Mouse (Mus musculus) testis, adult 2 months (tissue): ENCODE data around the gene Ogfod3.

ENCODE experiments used
- CTCF ChIP-seq: fragments of 200-500 bp; IDR thresholded peaks from 2 replicates; pipeline ENCODE4 v1.5.1; 2012; ENCODE audit warnings: low read depth, mild to moderate bottlenecking, inconsistent platforms, low read length, moderate library complexity; ENCODE audit not compliant: control insufficient read depth, insufficient read depth, insufficient replicate concordance
- POLR2A ChIP-seq: fragments of 200-500 bp; IDR thresholded peaks from 2 replicates; pipeline ENCODE4 v1.6.1; 2012; ENCODE audit warnings: low read depth, mild to moderate bottlenecking, inconsistent platforms, low read length, moderate library complexity; ENCODE audit not compliant: control insufficient read depth

DNA sequence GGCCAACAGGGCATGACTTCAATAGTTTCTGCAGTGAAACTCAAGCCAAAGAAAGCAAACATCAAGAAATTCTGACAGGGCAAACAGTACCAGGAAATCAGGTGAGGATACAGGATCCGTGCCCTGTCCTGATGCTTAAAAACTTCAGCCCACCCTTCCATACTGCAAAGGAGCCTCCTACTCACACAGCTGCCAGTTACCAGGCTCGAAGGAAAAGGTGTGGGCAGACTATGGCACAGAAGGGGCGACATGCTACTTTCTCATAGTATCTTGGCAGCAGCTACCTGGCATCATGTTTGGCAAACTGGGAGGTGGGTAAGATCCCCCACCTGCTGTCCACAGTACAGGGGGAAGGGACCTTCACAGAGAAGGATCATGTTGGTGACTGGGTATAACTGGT lies 11.1 kb downstream of the Ogfod3 start:
- TF ChIP-seq CTCF (no peak), POLR2A (no peak)
